Mouse (Mus musculus): ENCODE data around the gene Zeb2.

DNA sequence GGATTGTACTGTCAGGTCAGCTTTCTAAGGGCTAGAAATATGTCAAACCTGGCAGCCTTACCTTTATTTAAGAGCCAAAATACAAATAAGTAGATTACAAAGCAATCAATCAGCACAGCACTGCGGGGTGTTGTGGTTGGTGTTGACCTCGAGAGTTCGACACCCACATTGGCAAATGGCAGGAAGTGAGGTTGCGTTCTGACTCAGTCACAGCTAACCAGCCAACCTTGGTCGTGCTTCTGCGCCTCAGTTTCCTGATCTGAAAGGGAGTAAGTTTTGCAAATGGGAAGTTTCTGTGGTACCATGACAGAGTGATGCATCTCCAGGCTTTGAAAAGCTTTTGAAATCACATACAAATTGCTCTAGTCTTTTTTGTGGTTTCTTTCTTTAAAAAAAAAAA is 21.7 kb upstream of the Zeb2 start:
- no peak for TF ChIP-seq POLR2A (IDR thresholded peaks at IDR 0.05; ENCODE audit: low read depth, low read length)
- no peak for TF ChIP-seq CTCF (IDR thresholded peaks at IDR 0.05; ENCODE audit: borderline replicate concordance, insufficient read depth, low read length)

All from embryonic fibroblast, embryonic 13.5 days (primary cell).